Mouse (Mus musculus): ENCODE measurements around the gene Tpo.

Tpo gene

DNA sequence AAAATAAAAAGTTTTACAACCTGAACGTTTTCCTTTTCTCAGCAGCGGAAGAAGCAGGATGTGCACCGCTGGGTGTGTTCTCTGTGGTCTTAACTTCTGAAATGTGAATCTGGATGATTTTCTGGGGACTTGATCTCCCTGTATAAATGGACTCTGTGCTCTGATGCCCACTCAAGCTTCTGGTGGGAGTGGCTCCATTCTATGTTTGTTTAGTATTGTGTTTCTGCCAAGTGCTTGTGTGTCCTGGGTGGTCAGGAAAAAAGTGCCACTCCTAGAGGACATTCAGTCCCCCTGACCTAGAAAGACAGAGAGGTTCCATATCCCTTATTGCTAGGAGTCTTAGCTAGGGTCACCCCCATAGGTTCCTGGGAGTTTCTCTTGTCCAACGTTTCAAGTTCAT, at the start of gene Tpo:
Tpo (minus strand) TSS at position 101 of the 400 bp plus-strand sequence.
- no peak for DNase-seq (ENCODE audit: extremely low read depth, insufficient read length, low spot score)

DNA sequence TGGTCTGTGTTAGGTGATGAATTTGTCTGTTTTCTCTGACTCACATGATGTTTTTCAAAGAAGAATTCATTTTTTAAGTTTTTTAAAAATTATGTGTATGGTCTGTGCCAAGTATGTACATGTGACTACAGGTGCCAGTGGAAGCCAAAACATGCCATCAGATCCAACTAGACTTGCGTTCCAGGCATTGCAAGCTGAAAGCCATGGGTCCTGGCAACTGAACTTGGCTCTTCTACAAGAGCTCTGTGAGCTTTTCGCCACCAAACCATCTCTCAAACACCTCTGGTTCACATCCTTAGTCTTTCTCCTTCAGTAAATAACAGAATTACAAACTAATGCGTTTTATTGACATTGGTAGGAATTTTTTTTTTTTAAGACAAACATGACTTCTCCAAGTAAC, 49.3 kb upstream of the Tpo start:
- DNase-seq (ENCODE audit: extremely low read depth, insufficient read length, low spot score) = no peak

DNA sequence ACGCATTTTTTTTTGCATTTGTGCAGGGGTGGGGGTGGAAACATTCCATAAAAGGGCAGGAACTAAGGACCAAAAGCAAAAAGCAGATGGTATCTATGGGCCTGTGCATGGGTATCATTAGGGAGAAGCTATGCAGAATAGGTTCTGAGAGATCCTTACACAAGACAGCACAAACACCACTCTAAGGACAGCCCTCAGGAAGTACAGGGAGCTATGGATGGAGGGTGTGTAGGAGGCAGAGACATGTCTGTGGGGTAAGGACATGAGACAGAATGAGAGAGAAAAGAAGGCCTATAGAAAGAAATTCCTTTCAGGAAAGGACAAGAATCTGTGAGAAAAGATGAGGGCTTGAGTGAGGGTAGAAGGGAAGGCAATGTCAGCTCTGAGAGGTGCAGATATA, 47.2 kb upstream of the Tpo start:
- DNase-seq (ENCODE audit: extremely low read depth, insufficient read length, low spot score) = no peak

DNA sequence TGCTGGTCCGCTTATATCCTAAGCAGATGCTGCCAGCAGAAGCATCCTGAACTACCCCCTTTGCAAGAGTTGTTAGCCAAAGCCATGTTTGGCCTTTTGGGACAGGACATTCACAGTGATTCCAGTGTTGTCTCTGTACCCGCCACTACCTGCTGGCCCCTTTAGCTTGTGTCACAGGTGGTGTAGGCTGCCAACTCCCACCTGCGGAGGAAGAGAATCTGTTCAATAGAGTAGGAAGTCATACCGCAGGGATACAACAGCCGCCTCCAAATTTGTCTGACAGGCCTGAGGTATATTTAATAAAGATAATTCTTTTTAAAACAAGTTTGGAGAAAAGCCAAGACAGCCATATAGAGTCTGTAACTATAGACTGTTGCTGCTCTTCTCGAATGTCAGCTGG, 45.5 kb upstream of the Tpo start:
- DNase-seq (ENCODE audit: extremely low read depth, insufficient read length, low spot score) = no peak

DNA sequence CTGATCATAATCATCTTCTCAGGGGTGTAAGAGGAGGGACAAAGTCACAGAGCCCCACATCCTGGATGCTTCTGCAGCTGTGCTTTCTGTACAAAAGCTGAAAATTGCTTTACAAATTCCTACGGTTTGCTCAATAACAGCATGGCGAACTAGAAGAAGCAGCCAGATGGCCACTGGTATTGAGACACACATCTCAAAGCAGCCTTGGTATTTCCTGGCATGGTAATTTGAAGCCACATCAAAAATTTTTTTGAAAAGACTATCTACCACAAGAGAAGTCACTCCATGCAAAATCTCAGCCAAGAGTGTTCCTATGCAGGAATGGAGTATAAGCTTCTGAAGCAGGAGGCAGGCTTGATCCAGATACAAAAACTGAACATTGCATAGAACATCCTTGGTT, 45.1 kb upstream of the Tpo start:
- DNase-seq (ENCODE audit: extremely low read depth, insufficient read length, low spot score) = no peak

DNA sequence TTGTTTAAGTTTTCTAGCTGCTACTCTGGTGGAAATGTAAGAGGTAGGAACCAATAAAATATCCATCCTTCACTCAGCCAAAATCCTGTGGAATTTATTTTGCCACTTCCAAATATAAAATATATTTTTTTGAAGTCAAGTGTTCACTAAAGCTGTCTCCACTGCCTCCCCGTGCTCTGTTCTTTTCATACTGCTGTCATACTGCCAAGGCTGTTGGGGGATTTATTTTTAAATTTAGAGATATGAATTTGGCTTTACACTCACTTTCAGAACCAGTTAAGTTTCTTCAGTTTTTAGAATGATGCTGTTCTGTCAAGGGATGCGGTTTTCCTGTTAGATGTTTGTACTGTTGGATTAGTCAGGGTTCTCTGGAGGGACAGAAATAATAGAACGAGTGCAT, 36.1 kb upstream of the Tpo start:
- DNase-seq (ENCODE audit: extremely low read depth, insufficient read length, low spot score) = no peak

DNA sequence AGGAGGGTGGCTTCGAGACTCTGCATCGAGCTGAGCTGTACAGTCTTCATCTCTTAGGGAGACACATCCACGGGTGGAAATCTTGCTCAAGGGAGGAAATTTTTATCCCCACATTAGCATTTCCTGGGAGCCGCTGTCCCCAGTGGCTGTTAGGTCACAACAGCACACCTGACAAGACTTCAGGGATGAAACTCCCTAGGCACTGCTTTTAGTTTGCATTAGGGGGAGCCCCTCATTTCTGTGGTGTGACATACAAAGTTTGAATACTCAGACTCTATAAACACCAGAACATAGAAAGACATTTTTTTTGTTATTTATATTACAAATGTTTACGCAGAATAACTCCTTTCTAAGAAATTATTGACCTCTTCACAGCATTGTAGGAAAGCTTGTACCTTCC, 32.1 kb upstream of the Tpo start:
- no peak for DNase-seq (ENCODE audit: extremely low read depth, insufficient read length, low spot score)

DNA sequence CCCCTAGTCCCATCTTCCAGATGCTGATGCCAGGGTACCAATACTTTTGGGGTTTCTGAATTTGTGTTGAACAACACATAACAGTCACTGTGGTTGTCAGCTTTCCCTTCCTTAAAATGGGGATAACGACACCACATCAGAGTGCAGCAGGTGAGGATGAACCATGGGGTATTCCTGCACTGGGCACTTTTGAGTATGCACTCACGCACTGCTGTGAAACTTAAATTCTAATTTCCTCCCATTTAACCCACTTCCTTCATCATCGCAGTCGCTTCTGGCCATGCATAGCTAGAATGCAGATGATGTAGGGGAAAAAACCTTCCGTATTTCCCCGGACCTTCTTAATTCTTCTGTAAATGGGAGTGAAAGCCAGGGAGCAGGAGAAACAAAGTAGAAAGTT, 31.6 kb upstream of the Tpo start:
- DNase-seq (ENCODE audit: extremely low read depth, insufficient read length, low spot score) = no peak

DNA sequence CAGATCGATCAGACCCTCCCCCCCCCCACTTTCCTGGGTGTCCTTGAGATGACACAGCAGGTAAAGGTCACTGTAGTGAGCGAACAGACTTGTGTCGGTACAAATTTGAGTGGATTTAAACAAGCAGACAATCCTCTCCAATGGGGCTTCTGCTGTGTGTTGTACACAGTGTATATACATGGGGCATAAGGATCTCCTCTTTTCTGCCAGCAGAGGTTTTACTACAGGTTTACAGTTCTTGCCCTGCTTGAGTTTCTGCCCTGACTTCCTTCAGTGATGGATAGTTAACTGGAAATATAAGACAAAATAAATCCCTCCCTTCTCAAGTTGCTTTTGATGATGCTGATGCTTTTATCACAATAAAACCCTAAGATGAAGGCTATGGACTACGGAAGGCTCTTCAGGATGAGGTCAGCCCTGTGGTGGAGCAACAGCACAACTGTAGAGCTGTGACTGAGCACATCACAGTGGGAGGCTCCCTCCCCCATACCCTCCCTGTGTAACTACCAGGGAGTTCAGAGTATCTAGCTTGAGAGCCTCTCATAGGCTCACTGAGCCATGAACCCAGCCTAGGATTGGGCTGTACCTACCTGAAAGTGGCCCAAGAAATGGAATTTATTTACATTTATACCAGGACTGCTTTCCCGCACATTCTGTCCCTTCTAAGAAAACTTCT, 29.4 kb upstream of the Tpo start:
- DNase-seq (ENCODE audit: extremely low read depth, insufficient read length, low spot score) = no peak

DNA sequence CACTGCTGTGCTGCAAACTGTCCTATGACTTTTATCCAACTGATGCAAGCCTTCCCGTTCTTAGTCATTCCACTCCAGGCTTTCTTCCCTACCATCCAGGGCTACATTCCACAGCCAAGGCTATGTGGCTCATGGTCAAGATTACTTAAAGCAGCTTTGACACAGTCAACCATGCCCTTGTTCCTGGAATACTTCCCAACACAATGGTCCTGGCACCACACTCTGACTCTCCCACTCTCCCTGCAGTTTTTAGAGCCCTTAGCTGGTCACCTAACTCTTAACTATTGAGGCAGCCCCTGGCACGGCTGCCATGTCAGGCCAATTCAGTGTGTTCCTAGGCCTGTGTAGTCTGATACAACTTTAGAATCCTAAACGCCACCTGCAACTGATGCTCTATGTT, 28.1 kb upstream of the Tpo start:
- no peak for DNase-seq (ENCODE audit: extremely low read depth, insufficient read length, low spot score)

DNA sequence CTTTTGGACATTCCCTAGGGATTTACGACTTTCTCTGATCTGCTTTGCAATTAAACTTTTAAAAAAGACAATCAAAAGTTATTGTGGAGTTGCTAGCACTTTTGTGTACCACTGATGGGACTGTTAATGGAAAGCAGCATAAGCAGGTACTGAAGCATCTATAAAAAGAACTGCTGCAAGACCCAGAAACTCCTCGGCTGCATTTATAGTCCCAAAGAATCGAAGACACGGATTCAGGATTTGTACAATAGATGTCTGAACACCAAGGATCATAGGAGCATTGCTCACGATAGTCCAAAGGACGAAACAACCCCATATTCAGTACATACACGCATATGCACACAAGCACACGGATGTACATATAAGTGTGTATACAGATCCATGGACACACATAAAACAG, 27.4 kb upstream of the Tpo start:
- DNase-seq (ENCODE audit: extremely low read depth, insufficient read length, low spot score) = no peak

DNA sequence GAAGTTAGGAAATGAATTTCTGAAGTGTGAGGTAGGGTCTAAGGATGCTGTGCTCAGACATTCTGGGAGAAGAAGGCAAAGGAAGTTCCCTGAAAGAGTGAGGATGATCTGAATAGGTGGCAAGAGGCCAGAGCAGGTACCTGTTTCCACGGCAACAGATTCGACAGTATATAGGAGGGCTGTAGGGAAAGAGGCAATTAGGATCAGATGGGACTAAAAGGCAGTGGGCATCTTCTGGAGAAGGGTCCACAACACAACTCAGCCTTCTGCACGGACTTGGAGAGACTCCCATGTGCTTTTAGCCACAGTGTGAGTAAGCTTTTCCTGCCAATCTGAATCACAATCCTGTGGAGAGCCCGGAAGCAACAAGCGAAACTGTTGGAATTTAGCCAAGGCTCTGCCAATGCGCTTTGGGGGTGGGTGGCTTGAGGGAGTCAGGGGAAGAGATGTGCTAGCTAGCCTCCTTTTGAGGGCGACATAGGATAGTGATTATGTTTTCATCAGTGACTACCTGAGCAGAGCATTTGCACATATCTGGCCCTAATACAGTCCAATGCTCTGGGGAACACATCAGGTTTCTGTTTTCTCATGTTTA, 21.8 kb upstream of the Tpo start:
- no peak for DNase-seq (ENCODE audit: extremely low read depth, insufficient read length, low spot score)

DNA sequence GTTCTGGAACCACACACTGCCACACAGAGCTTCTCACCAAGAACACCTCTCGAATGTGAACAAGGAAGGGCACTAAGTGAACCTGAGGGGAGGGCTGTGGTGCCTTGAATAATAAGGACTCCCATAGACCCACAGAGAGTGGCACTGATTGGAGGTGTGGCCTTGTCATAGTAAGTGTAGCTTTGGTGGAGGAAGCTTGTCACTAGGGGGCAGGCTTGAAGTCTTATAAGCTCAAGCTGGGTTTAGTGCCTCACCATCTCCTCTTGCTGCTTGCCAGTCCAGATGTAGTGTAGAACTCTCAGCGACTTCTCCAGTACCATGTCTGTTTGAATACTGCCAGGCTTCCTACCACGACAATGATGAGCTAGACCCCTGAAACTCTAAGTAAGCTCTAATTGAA, 9.7 kb upstream of the Tpo start:
- DNase-seq (ENCODE audit: extremely low read depth, insufficient read length, low spot score) = no peak

DNA sequence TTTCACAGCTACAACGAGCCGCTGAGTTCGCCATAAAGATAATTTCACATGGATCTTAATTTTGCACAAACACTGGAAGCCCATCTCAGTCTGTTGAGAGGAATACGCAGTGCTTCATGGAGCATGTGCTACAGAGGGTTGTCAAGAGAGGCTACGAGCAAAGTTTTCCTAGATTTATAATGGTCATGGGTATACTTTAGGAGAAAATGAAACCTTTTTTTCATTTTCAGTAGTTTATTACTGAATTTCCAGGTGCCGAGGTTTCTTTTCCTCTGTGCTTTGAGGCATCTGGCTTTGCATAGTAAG, 3.1 kb downstream of the Tpo start:
- no peak for DNase-seq (ENCODE audit: extremely low read depth, insufficient read length, low spot score)

DNA sequence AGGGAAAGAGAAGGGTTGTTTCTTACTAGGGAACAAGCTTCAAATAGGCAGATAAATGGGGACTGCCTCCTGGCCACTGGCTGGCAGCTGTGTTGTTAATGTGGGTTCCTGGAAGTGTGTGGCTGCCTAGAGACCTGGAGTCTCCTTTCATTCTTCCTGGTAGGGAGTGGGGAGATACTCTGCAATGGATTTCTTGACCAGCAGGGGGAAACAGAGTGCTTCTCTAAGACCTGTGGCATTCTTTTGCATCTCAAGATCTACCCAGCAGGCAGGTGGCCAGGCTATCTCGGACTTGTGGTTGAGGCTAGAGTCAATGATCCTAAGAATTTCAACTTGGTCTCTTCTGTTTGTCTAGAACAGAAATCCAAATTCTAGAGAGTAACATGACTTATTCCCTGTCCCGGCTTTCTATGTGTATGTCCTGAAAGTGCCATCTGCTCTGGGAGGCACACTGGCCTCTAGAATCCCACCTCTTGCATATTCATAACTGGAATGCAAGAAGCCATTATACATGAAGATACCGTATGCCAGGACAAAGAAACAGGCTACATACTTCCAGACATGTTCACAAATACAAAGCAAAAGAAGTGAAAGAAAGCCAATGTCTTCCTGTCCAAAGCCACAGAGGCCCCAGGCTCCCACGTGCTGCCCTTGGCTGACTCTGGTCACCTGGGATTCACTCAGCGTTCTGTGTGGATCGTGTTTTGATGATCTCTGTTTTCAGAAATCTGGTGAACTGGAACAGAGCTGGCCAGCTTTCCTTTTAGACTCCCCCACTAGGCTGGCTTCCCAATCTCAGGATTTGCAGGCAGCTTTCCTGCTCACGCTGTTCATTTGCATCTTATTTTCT, 3.6 kb downstream of the Tpo start:
- DNase-seq (ENCODE audit: extremely low read depth, insufficient read length, low spot score) = peak; percentile 14

DNA sequence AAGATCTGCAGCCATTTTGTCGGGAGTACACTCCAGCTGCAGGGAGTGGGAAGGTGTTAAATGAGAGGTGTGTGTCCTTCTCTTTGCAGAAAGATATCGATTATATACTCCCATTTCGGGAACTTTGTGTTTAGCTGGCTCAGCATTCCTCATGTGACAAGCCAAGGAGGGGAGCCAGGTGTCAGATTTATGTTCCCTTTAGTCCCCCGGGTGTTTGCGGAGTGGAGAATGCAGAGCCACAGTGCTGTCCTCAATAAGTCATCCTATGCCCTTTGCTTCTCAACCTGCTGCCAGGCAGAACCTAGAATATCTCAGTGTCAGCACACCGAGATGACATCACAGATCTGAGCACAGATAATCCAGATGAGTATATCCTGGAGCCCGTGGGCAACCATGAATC, 10.1 kb downstream of the Tpo start:
- no peak for DNase-seq (ENCODE audit: extremely low read depth, insufficient read length, low spot score)

DNA sequence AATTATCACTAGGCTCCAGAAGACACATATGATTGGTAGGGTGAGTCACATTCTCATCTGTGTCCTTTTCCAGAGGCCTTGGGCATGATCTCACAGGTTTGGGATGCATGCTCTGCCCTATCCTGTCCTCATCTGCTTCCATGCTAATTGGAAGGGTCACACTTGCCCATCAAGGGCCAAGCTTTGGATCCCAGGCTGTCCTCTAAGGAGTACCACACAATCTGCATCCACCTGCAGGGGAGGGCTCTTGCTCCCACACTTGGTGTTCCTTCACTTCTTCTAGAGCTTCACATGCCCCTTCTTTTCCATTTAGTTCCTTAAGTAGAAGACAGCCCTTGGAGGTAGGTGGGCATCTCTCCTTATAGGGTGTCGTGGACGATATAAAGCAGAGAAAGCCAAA, 20.2 kb downstream of the Tpo start:
- DNase-seq (ENCODE audit: extremely low read depth, insufficient read length, low spot score) = no peak

DNA sequence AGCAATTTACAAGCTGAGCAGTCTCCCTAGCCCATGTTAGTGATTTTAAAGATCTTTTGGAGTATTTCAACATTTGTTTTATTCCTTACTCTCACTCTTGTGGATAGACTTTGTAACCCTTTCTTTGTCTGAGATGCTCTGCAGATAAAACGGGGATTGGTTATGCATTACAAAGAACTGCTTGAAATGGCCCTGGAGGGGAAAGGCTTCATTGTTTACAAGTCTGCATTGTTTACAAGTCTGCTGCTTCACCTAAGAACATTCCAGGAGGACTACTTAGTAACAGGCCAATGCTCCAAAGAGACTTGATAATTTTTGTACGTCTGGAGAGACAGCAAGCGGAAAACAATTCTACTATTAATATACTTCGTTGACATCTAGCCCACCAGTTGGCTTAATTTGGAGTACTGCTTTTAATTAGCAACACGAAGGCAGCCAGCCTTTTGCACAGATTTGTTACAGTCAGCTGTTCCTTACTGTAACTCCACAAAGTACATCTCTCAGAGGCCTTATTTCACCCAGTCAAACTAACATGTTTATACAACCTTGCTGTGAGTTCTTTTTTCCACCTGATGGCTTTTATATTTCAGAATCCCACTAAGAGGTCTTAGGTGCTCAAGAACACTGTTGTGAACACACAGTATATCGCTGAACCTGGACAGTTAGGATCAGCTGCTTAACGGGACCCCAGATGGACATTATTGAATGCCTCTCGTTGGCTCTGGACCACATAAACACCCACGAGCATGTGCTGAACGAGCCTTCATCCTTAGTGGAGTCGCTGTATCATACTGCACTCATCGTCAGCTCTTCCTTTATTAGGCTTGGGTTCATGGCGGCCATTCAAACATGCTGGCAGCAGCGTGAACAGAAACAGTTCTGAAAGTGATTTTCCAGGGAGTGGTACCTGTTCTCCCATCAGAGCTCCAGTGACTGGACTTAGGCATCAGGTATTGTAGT, 22.5 kb downstream of the Tpo start:
- DNase-seq (ENCODE audit: extremely low read depth, insufficient read length, low spot score) = no peak

DNA sequence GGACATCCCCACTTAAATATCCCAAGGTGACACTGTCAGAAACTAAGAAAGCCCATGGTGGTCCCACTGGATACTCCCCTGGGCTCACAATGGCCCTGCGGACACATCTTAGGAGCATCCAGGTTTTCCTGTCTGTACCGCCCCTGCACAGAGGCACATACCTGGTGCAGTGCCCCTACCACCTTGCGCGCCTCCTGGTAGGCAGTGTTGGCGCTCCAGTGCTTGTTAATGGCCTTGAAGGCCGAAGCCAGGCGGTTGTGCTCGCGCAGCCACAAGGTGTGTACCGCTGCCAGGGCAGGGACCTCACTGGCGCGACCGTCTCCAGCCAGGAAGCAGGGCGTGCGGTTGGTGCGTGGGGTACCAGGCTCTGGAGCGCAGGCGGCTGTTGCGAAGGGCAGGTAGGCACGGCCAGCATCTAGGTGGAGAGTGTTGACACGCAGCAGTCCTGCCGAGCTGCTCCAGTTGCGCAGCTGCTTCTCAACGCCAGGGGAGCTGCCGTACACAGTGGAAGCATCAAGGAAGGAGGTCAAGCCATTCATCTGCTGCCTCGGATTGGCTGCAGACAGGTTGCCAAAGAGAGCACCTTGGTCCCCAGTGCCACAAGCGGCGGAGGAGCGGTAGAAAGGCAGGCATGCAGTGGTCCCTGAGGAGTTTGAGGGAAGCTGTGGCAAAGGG, 29.4 kb downstream of the Tpo start:
- peak; percentile 2 for DNase-seq (ENCODE audit: extremely low read depth, insufficient read length, low spot score)

DNA sequence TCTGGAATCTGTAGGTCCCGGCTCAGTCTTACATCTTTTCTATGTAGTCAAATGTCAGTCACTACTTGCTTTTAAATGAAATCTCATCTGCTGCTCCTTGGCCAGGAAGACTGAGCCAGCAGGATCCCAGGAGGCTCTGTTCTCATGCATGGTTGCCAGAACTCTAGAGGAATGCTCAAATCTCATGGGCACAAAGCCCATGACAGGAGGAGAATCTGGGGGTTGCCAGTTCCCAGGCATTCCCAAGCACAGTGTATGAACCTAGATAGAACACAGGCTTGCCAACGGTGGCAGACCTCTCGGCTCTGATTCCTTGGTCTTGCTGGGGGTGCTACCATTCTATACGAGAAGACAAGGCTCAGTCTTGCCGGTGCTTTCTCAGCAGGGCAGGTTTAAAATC, 40.3 kb downstream of the Tpo start:
- no peak for DNase-seq (ENCODE audit: extremely low read depth, insufficient read length, low spot score)

DNA sequence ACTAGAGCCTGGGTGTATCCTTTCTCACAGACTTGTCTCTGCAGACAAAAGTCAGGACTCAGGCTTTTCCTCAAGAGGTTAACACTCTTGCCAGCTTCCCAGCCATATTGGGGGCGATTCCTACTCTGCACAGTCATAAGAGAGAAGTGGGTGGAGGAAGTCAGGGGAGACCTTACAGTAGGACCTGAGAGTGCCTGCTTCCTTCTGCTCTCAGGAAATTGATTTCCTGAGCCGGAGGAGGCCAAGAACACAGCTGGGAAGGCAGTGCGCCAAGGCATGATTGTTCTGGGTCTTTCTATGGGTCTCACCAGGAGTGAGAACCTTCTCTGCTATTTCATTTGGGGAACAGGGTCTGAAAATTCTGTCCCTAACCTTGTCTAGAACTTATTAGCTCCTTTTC, 48.5 kb downstream of the Tpo start:
- no peak for DNase-seq (ENCODE audit: extremely low read depth, insufficient read length, low spot score)

Measured in 3134 (cell line).